Mouse (Mus musculus) cerebellum, adult 11-12 months (tissue): ENCODE data around the gene Masp1.

ENCODE experiments used
- DNase-seq: peaks from one replicate; pipeline ENCODE4 v3.0.0; 2022

Gene Masp1

DNA sequence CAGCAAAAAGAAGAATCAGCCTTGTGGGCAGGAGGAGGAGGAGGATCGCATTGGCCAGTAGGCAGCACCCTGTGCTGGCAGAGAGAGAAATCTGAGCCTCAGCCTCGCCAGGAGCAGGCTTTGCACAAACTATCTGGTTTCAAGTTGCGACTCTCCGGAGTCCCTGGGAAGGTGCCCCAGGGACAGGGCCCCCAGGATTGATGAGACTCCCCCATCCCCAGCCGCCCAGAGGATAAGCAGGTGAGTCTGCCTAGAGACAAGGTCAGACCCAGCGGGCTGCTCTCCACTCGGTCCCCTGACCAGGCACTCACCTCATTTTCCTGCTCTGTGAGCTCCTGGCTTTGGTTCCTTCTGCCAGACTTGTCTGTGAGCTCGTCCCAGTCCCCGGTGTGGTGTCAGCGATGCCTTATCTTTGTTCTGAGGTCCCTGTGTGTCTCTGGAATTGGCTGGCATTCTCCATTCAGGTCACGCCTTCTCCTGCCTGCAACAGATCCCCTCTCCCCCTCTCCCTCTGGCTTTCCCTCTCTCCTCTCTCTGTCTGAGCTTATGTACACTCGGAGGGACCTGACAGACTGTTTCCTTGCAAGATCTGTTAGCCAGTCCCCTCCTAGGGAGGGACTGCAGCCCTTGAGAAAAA, at the start of gene Masp1, which contains the start of gene Rtp4:
Gene Masp1 (minus strand): TSS at position 581 of the 637 bp plus-strand sequence.
Gene Rtp4 (plus strand): TSS at position 57 of the 637 bp plus-strand sequence.
- no peak for DNase-seq

DNA sequence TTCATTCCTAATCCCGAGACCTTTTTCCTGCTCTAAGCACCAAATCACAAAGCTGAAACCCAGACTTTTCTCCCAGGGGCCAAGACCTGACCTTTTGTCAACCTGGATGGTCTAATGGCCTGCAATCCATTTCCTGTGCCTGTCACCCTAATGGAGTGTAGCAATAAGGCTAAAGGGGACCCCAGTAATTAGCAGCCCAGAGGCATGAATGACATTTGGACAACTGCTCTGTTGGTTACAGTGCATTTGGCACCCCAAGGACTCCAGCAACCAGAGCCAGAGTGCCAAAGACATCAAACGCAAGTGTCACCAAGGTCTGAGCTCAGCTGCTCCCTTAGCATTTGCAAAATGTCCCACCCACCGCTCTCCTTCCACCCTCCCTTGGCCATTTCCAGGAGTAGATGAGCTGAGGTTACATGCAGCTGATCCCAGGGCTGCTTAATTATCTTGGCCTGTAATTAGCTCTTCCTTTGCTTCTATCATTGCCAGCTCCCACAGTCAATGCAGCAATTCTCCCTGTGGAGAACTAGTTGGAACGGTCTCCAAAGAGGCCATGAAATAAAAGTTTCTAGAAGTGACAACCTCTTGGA, 47.8 kb upstream of the Masp1 start:
- DNase-seq, result no peak

DNA sequence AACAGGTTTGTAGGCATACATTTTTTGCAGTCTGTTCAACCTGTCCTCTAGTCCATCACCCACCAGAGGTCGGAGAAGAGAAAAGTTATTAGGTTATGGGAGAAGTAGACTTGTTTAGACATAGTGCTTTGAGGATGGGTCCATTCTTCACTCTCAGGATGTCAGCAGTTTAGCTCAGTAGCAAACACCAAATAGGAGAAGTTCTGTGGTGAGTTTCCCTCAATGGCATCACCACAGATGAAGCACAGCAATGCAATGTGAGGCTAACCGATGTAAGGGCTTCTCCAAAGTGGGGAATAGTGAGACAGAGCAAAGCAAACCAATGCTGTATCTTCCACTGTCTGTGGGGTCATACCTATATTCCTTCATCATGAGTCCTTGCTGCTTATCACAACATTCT, 37.1 kb upstream of the Masp1 start:
- no peak for DNase-seq

DNA sequence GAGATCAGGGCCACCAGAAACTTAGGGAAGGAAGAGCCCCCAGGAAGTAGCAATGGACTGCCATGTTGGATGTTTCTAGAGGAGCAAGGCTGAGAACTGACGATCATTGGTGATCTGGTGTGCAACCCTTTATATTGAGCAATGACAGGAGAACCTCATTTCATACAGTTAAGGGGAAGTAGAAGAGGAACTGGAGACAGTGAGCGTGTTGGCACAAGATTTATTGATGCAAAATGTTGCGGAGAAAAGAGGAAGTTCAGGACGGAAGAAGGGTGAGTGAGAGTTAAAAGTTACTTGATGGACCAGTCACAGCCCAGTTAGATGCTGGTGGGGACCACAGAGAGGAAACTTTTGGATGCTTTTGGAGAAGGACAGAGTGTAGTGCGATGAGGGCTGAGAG, 36.6 kb upstream of the Masp1 start:
- no peak for DNase-seq

DNA sequence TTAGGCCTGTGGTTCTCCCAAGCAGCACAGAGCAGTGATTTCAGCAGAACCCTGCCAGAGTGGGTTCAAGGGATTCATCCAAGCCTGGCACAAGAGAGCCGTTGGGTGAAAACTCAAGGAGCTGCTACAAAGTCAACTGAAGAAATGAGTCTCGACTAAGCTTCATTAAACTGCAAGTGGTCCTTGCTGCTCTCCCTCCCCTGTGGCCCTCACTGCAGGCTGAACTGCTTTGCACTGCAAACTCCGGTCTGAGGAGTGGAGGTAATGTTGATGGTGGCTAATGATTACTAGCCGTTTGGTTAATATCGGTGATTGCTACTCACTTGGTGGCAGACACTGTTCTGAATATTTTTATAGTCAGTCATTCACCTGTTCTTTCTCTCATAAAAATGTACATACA, 34.1 kb upstream of the Masp1 start:
- no peak for DNase-seq

DNA sequence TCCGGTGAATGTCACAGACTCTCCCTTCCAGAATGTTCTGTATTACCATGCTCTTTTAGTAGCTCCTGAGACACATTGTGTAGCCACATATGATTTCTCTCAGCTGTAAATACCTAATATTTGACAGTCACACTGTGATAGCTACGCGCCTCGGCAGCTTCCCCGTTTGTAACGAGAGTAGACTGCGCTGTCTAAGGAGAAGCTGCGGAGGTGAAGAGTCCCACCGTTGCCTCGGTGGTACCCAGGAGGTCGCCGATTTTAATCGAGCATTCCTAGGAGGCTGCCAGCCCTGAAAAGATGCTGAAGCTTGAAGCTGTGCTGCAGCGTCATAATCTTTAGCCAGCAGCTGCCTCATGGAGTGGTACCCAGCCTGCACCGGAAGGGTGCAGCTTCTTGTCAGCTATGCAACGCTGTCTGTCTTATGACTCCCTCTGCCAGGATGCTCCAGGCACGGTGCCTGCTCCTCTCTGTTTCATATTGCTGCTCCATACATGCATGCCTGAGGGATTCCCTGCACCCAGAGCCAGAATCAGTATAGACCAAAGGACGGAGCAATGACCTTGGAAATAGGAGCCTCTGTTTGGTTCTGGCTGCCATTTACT, 30.5 kb upstream of the Masp1 start:
- no peak for DNase-seq

DNA sequence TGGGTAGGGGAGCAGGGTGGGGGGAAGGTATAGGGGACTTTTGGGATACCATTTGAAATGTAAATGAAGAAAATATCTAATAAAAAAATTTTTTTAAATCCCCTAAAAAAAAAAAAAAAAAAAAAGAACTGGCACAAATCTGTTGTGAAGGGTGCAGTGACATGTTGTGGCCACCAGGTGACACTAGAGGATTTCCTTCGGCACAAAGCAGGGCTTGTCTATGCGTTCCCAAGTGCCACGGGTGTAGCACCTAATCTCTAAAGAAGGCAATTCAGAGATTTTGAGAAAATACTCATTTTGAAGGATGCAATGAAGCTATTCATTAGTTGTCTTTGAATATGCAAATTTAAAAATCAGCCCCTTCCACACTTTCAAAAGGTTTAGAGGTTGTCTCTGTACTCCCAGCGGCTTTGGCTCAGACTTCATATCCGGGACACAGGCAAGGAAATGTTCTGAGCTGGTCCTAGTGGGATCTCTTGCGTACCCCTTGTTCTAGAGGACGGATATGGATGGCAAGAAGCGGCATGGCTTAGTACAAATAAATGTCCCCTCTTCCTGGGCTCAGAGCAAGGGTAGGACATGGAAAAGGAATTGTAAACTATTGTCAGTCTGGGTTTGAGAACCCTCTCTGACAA, 29.8 kb upstream of the Masp1 start:
- DNase-seq, result peak; percentile 31

DNA sequence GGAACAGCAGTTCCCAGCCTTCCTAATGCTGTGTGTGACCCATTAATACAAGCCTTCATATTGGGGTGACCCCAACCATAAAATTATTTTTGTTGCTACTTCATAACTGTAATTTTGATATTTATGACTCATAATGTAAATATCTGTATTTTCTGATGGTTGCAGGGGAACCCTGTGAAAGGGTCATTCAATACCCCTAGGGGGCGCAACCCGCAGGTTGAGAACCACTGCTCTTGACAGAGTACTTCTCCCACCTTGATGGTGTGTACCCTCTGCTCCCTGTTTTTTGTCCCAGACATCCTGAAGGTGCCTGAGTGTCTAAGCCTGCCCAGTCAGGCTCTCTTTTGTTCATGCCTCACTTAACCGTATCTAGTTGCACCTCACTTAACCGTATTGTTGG, 27.2 kb upstream of the Masp1 start:
- DNase-seq, result no peak

DNA sequence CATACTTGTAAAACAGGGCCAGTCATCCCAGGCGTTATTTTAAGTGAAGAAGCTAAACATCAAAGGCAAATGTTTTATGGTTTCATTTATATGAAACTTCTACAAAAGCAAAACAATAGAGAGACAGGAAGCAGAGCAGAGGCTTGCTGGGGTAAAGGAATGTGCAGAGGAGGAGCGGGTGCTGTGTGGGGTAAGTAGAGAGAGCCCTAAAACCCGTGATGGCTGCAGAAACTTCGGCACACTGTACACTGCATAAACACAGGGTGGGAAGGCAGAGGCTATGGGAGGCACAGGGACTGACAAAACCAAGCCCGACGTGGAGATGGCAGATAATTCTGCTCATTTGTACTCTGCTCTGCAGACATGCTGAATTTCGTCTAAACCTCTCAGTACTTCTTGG, 23.7 kb upstream of the Masp1 start:
- no peak for DNase-seq

DNA sequence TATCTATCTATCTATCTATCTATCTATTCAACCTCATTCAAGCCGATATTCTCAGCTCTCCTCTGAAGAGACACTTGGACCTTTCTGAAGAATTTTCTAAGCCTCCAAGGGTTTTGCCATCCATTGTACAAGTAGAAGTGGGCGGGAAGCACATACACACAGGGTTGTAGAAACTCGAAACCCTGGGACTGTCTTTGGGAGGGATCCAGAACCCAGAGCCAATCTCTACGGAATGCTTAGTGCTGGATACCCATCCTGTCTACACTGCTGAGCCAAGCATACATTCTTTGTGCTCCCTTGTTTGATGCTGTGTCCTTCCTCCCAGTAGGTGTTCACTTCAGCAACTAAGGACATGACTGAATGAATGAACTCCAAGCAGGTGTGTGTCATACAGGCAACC, 22.3 kb upstream of the Masp1 start:
- DNase-seq, result no peak

DNA sequence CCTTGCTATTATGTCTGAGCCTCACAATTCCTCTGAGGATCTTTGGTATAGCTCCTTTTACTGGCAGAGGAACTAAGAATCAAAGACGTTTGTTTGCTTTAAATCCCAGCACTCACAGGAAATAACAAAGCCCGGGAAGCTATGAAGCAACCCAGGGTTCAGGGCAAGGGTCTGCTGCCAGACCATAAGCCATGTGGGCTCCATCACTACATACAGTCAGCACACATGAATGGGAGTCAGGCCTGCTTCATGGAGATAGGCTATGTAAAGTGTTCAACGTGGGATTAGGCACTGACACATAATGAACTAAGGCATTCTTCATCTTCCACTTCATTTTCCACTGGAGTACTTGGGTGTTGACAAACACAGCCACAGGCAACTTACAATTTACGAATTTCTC, 20.4 kb upstream of the Masp1 start:
- no peak for DNase-seq

DNA sequence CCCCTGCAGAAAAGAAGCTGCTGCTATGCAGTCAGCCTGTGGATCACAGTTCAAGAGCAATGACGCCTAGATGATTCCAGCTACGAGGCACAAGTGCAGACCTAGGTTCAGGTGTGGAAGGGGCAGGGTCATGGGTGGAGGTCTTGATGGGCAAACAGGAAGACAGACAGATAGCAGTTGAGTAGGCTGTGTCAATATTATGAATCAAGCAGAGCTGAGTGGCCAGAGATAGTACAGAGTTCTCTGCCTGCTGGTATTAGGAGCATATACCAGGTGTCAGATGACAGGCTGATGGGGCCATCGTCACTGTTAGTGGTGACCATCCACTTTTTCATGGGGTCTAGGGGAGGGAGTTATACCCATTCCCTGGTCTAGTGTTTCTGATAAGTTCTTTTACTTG, 13.1 kb upstream of the Masp1 start:
- no peak for DNase-seq

DNA sequence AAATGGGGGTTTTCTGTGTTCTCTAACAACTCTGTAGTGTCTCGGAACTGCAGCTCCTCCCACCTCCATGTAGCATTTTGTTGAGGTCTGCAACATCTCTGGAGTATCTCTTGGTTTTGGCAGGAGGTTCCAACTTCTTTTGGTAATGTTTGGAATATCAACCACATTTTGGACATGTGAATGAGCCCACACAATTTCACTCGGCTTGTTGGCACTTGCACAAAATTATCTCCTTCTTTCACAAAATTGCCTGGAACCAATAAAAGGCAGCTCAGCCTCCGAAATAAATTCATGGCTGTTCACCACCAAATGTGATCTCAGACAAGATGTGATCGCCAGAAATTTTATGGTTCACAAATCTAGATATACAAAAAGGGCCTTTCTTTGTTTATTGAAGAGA, 8.6 kb upstream of the Masp1 start:
- no peak for DNase-seq

DNA sequence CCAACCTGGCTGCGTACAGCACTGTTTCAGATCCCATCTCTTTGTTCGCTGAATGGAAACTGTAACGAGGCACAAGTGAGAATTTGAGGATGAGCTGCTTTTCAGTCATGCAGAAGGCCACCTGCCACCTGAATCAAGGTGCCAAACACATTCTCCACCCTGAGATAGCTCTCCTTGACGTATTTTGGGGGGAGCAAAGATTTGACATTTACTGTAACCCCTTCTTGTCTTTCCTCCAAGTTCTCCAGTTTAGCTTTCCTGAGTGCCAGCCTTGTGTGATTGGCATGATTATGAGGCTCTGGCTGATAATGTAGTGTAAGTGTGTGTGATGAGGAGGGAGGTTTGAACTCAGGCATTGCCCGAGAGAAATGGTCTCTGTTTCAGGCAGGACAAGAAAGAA, 1.5 kb upstream of the Masp1 start:
- DNase-seq, result no peak

DNA sequence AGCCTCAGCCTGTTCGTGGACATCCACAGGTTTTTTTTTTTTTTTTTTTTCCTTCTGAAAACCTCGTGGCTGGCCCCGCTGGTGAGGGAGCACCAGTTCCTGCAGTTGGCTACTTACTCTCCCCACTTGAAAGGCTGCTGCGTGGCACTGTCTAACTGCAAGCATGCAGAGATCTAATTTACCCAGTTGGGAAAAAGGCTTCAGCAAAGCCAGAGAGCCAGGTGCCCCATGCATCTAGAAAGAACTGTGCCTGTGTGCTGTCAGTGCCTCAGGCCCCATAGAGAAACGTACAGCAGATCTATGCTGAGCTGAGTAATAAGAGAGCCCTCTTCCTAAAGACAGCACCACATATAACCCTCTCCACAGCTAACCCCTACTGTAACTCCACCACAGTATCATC, 477 bp upstream of the Masp1 start:
- DNase-seq, result no peak

DNA sequence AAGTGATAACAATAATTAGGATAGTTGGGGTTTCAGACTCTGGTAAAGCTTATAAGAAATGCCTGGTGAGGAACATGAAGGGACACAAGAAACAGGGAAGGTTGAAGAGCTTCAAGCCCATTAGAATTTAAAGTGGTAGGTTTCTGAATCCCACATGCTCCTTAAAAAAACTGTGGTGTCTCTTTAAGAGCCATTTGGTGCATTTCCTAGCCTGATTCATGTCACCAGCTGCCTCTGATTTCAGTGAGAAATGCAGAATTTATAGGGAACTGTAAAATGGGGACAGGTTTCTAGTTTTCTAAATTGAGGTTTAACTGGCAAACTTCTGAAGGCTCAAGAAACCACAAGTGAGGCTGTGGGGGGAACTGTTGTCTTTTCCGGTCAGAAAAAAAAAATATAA, 844 bp downstream of the Masp1 start:
- DNase-seq, result no peak

DNA sequence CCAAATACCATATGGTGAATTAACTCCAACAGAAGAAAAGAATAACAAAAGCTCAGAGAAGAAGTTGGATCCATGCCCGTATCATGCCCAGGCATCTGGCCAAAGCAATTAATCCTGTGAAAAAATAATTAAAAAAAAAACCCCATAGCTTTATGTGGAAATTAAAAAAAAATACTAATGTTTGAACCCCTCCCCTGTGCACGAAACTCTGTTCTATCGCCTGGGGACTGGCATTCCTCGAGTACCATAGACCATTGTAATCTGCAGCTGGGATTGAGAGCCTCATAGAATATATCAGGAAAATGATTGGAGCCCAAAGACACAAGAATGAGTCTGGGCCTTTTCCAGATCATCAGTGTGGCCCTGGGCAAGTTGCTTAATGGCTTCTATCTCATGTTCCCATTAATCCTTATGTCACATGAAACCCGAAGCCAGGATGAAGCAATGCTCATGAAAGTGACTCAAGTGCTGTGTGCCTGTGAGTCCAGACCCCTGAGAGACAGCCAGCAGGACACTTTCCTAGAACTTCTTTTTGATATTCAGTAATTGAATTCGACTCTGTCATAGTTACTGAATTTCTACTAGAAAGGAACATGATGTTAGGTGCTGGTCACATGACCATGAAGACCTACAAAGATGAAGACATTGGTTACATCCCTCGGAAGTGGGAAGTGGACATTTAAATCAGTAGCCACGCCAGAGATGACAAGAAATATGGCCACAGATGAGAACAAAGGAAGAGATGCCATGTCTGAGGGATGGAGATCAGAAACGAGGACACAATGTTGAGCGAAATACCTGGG, 1.8 kb downstream of the Masp1 start:
- no peak for DNase-seq

DNA sequence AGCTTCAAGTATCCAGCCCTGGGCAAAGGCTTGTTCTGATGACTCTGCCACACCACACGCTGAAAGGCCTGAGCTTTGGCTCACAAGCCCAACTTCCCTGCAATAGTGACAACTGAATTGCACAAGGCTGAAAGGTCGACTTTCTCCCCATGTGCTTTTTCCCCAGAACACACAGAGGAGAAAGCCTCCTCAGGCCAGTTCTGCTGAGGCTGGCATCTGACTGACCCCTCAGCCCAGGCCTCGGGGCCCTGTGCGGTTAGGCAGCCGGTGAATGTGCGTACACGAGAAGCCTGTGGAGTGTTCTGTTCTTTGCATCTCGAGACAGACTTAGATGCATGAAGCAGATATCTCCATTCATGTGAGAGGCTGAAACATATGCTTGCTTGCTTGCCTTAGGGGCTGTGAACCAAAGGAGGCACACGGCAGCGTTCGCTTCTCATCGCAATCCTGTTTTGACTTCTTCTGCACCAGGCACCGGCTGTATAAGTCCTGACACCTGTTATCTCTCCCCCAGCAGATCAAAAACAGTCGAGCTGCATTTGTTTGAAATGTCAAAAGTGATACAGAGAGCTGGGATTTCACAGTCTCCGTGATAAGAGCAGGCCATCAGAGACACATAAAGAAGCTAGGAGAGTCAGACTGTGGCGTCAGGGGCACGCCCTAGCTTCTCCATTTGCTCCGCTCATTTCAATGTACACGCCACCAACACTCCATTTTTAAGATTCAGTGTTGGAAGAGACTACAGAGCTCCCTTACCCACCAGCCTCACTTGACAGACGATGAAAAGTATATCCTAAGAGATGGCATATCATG, 2.7 kb downstream of the Masp1 start:
- DNase-seq, result no peak

DNA sequence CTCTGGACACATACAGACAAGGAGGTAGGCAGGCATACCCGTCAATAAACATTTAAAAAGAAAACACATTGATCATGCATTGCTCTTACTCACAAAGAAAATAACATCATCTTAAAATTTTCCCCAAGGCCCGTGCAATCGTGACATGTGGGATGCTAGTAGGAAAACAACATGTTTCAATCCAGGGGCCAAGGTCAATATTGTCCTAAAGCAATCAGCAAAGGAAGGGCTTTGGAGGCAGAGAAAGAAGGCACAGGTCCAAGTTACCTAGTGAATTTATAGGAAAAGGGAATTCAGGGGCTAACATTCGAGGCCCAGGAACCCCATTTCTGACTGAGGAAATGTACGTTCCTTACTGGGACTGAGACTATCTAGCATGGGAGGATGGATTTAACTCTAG, 3.4 kb downstream of the Masp1 start:
- DNase-seq, result no peak

DNA sequence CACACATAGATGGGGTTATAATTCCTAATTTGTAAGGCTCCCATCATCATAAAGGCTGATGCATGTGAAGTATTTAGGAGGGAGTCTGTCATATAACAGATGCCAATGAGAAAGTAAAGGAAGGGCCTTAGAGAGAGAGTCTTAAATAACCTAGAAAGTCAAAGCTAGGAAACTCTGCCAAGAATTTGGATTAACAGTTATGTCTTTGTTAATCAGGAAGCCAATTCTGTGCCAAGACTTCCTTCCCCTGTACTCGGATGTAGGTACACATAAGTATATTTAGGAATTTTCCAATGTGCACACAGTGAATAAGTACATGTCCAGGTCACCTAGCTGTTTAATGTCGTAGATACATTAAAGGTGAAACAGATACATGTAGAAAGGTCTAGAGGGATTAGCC, 4.0 kb downstream of the Masp1 start:
- DNase-seq, result no peak

DNA sequence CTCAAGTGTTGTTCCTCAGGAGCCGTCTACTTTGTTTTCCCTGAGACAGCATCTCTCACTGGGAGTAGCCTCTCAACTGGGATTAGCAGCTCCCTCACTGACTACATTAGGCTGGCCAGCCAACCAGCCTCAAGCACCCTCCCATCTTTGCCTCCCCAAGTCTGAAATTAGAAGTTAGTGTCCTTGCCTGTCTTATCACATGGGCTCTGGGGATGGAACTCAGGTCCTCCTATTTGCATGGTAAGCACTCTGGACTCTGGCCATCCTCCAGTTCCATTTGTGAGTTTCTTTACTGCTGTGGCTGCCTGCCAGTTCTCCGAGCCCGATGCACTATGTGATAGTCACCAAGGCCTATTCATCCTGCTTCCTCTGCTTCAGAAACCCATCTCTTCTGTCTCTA, 4.8 kb downstream of the Masp1 start:
- no peak for DNase-seq

DNA sequence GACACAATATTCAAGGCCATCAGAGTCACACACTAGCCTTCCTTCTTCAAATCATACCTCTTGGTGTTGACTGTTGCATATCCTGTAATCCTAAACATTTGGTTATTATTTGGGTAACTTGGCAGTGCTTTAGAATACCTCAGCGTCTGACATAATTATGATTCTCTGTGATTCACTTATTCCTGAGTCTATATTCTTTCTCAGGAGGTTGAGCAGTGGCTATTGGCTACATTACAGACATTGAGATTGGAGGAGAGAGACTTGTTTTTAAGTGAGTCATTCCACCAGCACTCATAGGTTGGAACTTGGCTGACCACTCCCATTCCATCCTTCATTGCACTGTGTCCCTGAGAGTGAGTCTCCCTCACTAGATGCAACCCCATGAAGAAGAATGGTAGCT, 7.2 kb downstream of the Masp1 start:
- DNase-seq, result no peak
